Mouse (Mus musculus): ENCODE measurements around the gene Vti1a. TPM values are rescaled to one million over a fixed set of nuclear protein-coding genes. Genes with fewer than 3 reads are reported as not detected.

Gene Vti1a
- total RNA-seq, 2 experiments from 2014 or later, result 20.9 to 34.3 TPM

GRCm38 (mm10) chr19:55311874-55312273, 4.2 kb upstream of the Vti1a start:
- peak; percentile 41 for ATAC-seq (ENCODE audit: poor library complexity, severe bottlenecking)

GRCm38 (mm10) chr19:55313649-55314048, 2.4 kb upstream of the Vti1a start:
- ATAC-seq (ENCODE audit: poor library complexity, severe bottlenecking), result no peak

GRCm38 (mm10) chr19:55315452-55316108, 515 bp upstream of the Vti1a start, which contains the start of gene Zdhhc6:
Gene Zdhhc6 (minus strand): TSS chr19:55316032.
- ATAC-seq (ENCODE audit: poor library complexity, severe bottlenecking), result peak; percentile 83

GRCm38 (mm10) chr19:55316901-55317300, 806 bp downstream of the Vti1a start:
- no peak for ATAC-seq (ENCODE audit: poor library complexity, severe bottlenecking)

GRCm38 (mm10) chr19:55319036-55319435, 2.9 kb downstream of the Vti1a start:
- ATAC-seq (ENCODE audit: poor library complexity, severe bottlenecking), result no peak

GRCm38 (mm10) chr19:55319521-55319920, 3.4 kb downstream of the Vti1a start:
- ATAC-seq (ENCODE audit: poor library complexity, severe bottlenecking), result no peak

- no peak for ATAC-seq (ENCODE audit: poor library complexity, severe bottlenecking)
Measured at GRCm38 (mm10) chr19:55322604-55323003, 6.5 kb downstream of the Vti1a start.

GRCm38 (mm10) chr19:55327510-55327909, 11.4 kb downstream of the Vti1a start:
- ATAC-seq (ENCODE audit: poor library complexity, severe bottlenecking), result no peak

- no peak for ATAC-seq (ENCODE audit: poor library complexity, severe bottlenecking)
Measured at GRCm38 (mm10) chr19:55331776-55332175, 15.7 kb downstream of the Vti1a start.

GRCm38 (mm10) chr19:55332641-55333268, 16.7 kb downstream of the Vti1a start:
- ATAC-seq (ENCODE audit: poor library complexity, severe bottlenecking), result peak; percentile 96

GRCm38 (mm10) chr19:55335881-55336280, 19.8 kb downstream of the Vti1a start:
- ATAC-seq (ENCODE audit: poor library complexity, severe bottlenecking), result no peak

- no peak for ATAC-seq (ENCODE audit: poor library complexity, severe bottlenecking)
Measured at GRCm38 (mm10) chr19:55336441-55336840, 20.3 kb downstream of the Vti1a start.

GRCm38 (mm10) chr19:55337066-55337465, 21.0 kb downstream of the Vti1a start:
- ATAC-seq (ENCODE audit: poor library complexity, severe bottlenecking), result no peak

- ATAC-seq (ENCODE audit: poor library complexity, severe bottlenecking), result no peak
Measured at GRCm38 (mm10) chr19:55337664-55338063, 21.6 kb downstream of the Vti1a start.

- ATAC-seq (ENCODE audit: poor library complexity, severe bottlenecking), result no peak
Measured at GRCm38 (mm10) chr19:55340521-55340920, 24.4 kb downstream of the Vti1a start.

- ATAC-seq (ENCODE audit: poor library complexity, severe bottlenecking), result no peak
Measured at GRCm38 (mm10) chr19:55341377-55341776, 25.3 kb downstream of the Vti1a start.

- no peak for ATAC-seq (ENCODE audit: poor library complexity, severe bottlenecking)
Measured at GRCm38 (mm10) chr19:55342423-55342822, 26.3 kb downstream of the Vti1a start.

GRCm38 (mm10) chr19:55343274-55343673, 27.2 kb downstream of the Vti1a start:
- no peak for ATAC-seq (ENCODE audit: poor library complexity, severe bottlenecking)

- ATAC-seq (ENCODE audit: poor library complexity, severe bottlenecking), result no peak
Measured at GRCm38 (mm10) chr19:55348187-55348586, 32.1 kb downstream of the Vti1a start.

- no peak for ATAC-seq (ENCODE audit: poor library complexity, severe bottlenecking)
Measured at GRCm38 (mm10) chr19:55350673-55351378, 34.7 kb downstream of the Vti1a start.

- ATAC-seq (ENCODE audit: poor library complexity, severe bottlenecking), result no peak
Measured at GRCm38 (mm10) chr19:55362606-55363005, 46.5 kb downstream of the Vti1a start.

GRCm38 (mm10) chr19:55369691-55370090, 53.6 kb downstream of the Vti1a start:
- no peak for ATAC-seq (ENCODE audit: poor library complexity, severe bottlenecking)

Data from megakaryocyte, adult 5-6 weeks (primary cell).